Mouse (Mus musculus) layer of hippocampus, adult 6 months (tissue): Measurements from ENCODE around the gene Pitpnb. TPM values are rescaled to one million over a fixed set of nuclear protein-coding genes. Genes with fewer than 3 reads are reported as not detected.

ENCODE experiments used
- long read RNA-seq, 2 experiments: library from polyadenylated mRNA; unstranded; transcript quantifications; one replicate each; pipeline ENCODE4 v2.0.0; 2019 to 2020
- polyA plus RNA-seq: library from polyadenylated mRNA; unstranded; fragments of <200 nt; fragmentation: Nextera tagmentation; gene quantifications from 2 replicates; pipeline ENCODE4 v1.2.3, GENCODE M21; 2021

The Pitpnb gene
- 75.4 and 87.9 TPM in 2 replicates for polyA plus RNA-seq
- long read RNA-seq, experiment 1, partial matches to known transcripts = 18 of 218 reads
- long read RNA-seq, experiment 1, other reads (novel, unspliced or antisense) = 200 of 218 reads
- long read RNA-seq, experiment 2, partial matches to known transcripts = 17 of 886 reads
- long read RNA-seq, experiment 2, other reads (novel, unspliced or antisense) = 869 of 886 reads

DNA sequence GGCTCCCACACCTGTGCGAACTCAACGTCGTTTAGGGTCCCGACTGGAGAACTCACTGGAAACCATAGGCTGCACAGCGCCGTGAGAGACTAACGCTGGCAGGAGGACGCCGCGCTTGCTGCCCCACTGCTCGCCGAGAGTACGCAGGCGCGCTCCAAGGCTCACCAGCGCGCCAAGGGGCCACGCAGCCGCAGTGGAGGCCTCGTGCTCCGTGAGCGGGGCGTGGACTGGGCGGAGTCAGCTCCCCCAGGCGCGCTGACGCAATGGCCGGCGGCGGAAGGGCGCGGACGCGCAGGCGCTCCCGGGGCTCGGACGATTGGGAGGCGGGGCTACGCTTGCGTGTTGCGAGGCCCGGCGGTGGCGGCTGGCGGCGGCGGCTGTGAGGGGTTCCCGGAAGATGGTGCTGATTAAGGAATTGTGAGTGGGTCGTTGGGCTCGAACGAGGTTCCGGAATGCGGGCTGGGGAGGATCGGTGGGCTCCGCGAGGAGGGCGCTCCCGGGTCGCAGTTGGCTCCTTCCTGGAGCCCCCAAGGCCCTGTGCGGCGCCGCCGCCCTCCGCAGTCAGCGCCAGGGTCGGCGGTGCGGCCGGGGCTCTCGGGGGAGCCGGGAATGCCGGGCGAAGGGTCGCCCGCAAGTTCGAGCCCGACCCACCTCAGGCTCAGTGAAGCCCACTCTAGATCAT, at the start of gene Pitpnb:
TSS of gene Pitpnb (plus strand) at position 347 of the 682 bp plus-strand sequence.

DNA sequence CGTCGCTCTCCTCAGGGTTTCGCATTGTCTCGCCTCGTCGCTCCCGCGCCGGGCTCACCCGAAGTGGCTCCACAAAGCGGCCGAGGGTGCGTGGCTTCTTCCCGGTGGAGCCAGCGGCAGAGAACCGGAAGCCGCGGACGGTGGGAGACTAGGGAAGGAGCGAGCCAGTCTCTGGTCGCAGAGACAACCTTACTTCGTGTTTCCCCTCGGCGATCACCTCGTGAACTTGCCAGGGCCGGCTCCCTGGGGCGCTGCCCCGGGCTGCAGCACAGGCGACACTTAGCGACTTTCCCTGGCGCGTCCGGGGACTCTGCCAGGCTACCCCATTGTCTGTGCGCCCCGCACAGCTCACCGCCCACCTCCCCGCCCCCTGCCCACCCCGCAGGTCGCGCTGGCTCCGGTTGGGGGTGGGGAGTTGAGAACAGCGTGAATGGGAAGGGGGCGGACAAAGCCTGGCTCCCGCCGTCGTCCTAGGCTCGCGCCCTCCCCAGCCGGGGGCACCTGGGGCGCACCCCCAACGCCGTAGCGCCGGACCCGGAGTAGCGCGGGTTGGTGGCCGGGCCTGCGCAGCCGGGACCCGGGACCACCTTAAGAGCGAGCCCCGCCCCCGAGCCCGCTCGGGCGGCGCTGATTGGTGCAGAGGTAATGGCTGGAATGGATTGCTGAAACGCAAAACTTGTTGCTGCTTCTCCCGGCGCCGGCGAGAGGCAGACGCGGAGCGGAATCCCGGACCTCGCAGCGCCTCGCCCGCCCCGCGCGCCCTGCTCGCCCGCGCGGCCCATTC, 86.2 kb downstream of the Pitpnb start, which contains the start of gene Mn1:
TSS of gene Mn1 (plus strand) at position 772 of the 784 bp plus-strand sequence.

Other genes starting within 250 kb of the Pitpnb start
- 18.1 and 23.7 TPM in 2 replicates for gene Mn1, start 86.6 kb downstream of the Pitpnb start, polyA plus RNA-seq